Mouse (Mus musculus) monocyte, adult 2 months (primary cell): ENCODE data around the gene Lmo3.

Source experiments
- DNase-seq, 2 experiments: peaks; one replicate each; pipeline ENCODE4 v3.0.0; 2022; ENCODE audit warnings: low spot score in 2 of 2, low read depth in 1 of 2

Lmo3 gene

DNA sequence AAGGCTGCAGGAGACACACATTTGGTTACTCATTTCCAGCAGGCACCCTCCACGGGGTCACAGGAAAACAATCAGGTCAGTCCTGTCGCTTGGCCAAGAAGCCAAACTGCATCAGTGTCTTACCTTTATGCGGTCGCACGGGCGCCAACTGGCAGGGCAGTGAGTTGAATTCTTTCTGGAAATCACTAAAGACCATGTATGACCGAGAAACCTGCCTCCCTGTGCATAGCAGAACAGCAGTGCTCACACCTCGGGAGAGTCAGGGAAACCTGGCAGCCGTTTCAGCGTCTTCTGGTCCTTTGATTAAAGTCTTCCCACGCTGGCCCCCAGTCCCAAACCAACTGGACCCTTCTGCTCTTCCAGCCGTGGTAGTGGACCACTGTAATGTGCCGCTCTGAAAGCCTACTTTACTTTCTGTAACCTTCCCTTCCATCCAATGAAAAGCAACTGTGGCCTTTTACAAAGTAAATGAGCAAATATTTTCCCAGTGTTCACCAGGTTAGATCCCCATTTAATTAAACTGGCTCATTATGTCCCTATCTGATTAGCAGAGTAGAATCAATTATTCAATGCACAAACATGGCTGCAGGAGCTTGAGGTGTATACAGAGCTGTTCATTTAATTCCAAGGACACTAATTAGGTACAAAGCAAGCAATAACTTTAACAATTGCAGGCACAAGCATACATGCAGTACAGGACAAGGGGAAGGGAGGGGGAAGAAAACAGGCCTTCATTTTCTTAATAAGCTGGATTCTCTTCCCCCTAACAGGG lies at the start of gene Lmo3:
TSS of gene Lmo3 (minus strand) at position 235 of the 772 bp plus-strand sequence.
- DNase-seq, result no peak

GRCm38 (mm10) chr6:138620786-138621185 lies 39.0 kb upstream of the Lmo3 start:
- no peak for DNase-seq

- DNase-seq, result no peak
Observed at GRCm38 (mm10) chr6:138618396-138618795, 36.6 kb upstream of the Lmo3 start.

DNA sequence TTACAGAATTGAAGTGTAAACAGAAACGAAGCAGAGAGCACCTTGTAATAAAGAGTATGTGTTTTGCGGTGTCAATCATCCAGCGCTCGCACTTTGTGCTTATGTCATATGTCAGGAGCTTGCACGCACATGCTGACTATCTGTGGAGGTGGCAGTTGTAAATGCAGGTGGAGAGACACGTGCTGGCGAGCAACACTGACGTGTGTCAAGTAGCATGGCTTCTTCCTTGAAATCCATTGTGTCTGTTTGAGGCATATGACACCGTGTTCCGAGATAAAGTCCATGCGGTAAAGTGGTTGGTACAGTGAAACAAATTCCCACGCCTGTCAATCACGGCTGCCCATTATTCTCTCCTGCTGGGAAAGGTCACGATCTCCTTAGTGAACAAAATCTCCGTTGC lies 15.2 kb upstream of the Lmo3 start:
- DNase-seq, result no peak

GRCm38 (mm10) chr6:138595991-138596698 lies 14.4 kb upstream of the Lmo3 start:
- no peak for DNase-seq

- DNase-seq, result no peak
Observed at GRCm38 (mm10) chr6:138583314-138583713, 1.5 kb upstream of the Lmo3 start.

GRCm38 (mm10) chr6:138582506-138583000 lies 785 bp upstream of the Lmo3 start:
- no peak for DNase-seq

GRCm38 (mm10) chr6:138580491-138581076 lies 1.2 kb downstream of the Lmo3 start:
- DNase-seq, result no peak

- no peak for DNase-seq
Observed at GRCm38 (mm10) chr6:138563416-138563815, 18.4 kb downstream of the Lmo3 start.

GRCm38 (mm10) chr6:138552144-138552543 lies 29.6 kb downstream of the Lmo3 start:
- DNase-seq, result no peak

DNA sequence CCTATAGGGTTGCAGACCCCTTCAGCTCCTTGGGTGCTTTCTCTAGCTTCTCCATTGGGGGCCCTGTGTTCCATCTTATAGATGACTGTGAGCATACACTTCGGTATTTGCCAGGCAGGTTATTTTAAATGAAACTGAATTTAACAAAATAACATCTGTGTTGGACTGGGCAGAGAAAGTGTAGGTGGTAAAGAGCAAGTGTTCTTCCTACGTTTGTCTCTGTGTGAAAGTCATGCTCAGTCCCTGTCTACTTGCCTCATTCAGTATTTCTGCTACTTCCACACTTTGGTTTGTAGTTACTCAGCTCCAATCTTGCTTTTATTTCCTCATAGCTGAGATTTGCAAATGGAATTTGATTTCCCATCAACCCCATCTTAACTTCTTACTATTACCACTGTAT lies 46.9 kb downstream of the Lmo3 start:
- no peak for DNase-seq

- DNase-seq, result no peak
Observed at GRCm38 (mm10) chr6:138506642-138507041, 75.1 kb downstream of the Lmo3 start.

DNA sequence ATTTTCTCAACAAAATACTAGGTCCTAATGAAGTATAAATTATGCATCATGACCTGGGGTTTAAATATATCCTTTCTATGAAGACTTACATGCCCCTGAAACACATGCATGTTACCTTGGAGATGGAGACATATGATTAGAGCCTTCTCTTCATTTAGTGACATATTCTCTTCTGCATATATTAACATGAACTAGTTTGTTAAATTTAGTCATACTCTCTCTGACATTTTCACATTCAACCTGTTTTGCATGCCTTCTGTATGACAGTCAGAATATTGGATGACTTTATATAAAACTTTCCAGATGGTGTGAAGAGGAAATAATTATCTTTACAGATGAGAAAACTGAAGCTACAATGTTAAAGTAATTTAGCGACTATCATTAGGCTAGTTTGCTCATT lies 77.8 kb downstream of the Lmo3 start:
- DNase-seq, result no peak

DNA sequence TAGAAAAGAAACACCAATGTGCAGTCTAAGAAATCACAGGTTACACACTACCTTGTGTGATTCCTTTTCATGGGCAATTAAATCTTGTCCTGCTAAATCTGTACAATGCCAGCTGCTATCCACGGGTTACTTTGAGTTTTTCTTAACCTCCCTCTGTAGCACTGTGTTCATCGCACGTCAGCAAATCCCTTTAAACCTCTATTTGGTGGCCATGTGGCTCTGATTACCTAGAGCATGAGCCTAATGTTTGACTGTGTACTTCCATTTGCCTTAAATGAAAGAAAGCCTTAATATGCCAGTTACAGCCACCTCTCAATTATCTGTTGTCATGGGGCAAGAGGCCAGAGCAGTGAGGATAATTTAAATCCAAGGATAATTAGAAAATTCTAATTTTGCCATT lies 98.9 kb downstream of the Lmo3 start:
- DNase-seq, result no peak

DNA sequence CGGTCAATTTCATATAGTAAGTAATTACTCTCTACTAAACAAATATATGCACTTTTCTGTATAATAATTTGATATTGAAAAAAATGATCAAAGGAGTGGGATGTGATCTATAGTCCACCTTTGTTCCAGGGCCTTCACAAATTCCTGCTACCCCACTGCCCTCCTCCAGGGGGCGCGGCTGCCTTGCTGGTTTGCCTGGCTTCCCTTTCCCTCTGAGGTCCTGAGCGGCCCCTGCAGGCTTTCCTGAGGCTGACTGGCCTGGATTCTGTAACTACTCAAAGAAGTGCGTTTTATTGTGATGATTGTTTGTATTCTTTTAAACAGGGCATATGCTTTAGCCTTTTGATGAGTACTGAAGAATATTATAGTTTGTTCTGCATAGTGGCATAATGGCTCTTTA lies 104.2 kb downstream of the Lmo3 start:
- no peak for DNase-seq

DNA sequence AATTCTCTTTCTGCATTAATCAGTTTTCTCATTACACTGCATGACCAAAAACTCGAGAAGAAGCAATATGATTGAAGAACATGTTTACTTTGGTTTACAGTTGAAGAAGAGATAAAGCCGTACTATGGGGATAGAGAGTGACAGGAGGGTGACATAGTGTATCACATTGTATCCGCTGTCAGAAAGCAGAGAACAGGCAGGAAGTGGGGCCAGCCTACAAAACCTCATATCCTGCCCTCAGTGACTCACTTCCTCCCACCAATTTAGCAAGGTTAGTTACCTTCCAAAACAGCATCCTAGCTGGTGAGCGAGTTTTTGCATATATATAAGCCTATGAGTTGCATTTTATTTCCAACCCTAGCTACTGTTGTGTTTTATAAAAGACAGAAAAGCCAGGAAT lies 112.6 kb downstream of the Lmo3 start:
- DNase-seq, result no peak

DNA sequence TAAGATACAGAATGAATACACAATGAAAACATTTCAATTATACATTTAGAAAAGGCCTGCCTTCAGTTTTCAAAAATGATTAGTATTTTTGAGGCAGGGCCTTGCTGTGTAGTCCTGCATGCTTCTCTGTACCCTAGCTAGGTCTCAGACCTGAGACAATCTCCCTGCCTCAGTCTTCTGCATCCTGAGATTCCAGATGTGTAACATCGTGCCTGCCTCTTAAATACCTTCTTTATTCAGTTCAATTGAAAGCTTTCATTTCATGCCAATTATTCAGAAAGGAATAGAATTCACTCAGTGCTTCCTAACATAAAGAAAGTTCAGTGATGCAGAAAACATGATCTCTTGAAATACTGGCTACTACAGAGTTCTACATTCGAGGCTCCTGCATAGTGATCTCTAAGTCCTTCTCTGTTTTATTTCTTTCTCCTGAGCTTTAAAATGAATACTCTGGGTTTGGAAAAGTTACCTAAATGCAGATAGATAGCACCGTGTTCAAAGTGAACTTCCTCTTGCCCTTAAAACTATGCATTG lies 137.2 kb downstream of the Lmo3 start:
- no peak for DNase-seq

- no peak for DNase-seq
Observed at GRCm38 (mm10) chr6:138437351-138437750, 144.4 kb downstream of the Lmo3 start.

DNA sequence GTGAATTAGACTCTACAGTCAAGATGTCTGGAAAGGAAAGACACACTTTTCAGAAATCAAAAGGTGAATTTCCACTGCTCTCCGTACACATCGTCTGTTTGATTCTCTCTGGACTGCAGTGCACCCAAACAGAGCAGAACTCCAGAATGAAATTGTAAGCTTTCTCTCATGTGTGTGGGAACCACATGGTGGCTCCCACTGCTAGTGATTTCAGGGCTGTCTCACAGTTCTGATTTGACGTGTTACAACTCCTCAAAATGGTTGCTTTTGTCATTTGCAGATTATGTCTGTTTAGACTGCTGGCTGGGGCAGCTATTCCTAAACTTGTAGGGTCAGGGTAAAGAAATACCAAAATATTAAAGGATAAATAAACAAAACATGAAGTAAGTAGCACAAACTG lies 145.0 kb downstream of the Lmo3 start:
- no peak for DNase-seq

DNA sequence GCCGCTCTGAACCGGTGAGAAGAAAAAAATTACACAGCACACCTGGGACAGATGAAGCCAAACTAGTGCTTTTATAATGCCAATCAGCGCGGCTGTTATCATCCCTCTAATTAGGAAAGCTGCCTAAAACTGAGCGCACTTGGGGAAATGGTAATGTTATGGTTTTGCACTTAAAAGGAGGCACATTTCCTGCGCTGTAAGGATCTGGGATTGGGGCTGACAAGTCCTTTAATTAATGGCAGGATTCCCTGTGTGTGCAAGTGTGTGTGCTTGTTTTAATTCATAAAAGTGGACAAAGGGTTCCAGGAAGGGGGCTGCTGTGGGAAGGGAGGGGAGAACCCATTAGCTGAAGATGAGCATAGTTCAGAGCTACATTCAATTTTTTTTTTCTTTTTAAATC lies 154.4 kb downstream of the Lmo3 start:
- DNase-seq, result no peak

GRCm38 (mm10) chr6:138426894-138427293 lies 154.9 kb downstream of the Lmo3 start:
- DNase-seq, result no peak
